Mouse (Mus musculus) cerebellum, adult 2 months (tissue): Measurements from ENCODE around the gene Hoxa13. TPM values are rescaled to one million over a fixed set of nuclear protein-coding genes. Genes with fewer than 3 reads are reported as not detected.
A peak's percentile ranks its signal among the peaks of the same experiment; 100 is the strongest.

ENCODE experiments used
- DNase-seq, 2 experiments: peaks; one replicate each; pipeline ENCODE4 v3.0.0; 2021
- H3K27ac ChIP-seq: fragments of 200-500 bp; 2 replicates; pipeline ENCODE4 v1.5.1; 2012; ENCODE audit warnings: low read length, control low read depth, inconsistent platforms; ENCODE audit not compliant: insufficient read depth
- H3K27me3 ChIP-seq: fragments of 200-500 bp; 2 replicates; pipeline ENCODE4 v1.6.1; 2012; ENCODE audit warnings: inconsistent platforms, mild to moderate bottlenecking, low read length, moderate library complexity; ENCODE audit not compliant: control insufficient read depth, insufficient read depth
- H3K4me1 ChIP-seq: fragments of 200-500 bp; 2 replicates; pipeline ENCODE4 v1.6.1; 2011; ENCODE audit warnings: low read length; ENCODE audit not compliant: control insufficient read depth, insufficient read depth
- H3K4me3 ChIP-seq: fragments of 200-500 bp; replicated peaks from 2 replicates; pipeline ENCODE3; 2011; ENCODE audit warnings: mild to moderate bottlenecking, low read depth, low read length, control low read depth; ENCODE audit not compliant: insufficient read depth
- CTCF ChIP-seq: fragments of 200-500 bp; IDR thresholded peaks from 2 replicates; pipeline ENCODE4 v1.5.1; 2011; ENCODE audit warnings: low read depth, mild to moderate bottlenecking, control low read depth, low read length, moderate library complexity, borderline replicate concordance; ENCODE audit not compliant: insufficient read depth
- POLR2A ChIP-seq: fragments of 200-500 bp; IDR thresholded peaks from 2 replicates; pipeline ENCODE4 v1.6.1; 2011; ENCODE audit warnings: low read length, control low read depth, borderline replicate concordance; ENCODE audit not compliant: insufficient read depth
- WGBS: fragments of 180-500 bp; shearing (Covaris S2); methylation state at CpG from one replicate; pipeline ENCODE4 v1.1.7; 2018; 5-methylcytosine and 5-hydroxymethylcytosine counted together
- polyA plus RNA-seq: library from polyadenylated mRNA; depleted of rRNA; stranded (reverse); fragments of >200 nt; gene quantifications from 2 replicates; pipeline ENCODE4 v1.2.3, GENCODE M21; 2012

Hoxa13 gene
- polyA plus RNA-seq, 1 experiment, result not detected

DNA sequence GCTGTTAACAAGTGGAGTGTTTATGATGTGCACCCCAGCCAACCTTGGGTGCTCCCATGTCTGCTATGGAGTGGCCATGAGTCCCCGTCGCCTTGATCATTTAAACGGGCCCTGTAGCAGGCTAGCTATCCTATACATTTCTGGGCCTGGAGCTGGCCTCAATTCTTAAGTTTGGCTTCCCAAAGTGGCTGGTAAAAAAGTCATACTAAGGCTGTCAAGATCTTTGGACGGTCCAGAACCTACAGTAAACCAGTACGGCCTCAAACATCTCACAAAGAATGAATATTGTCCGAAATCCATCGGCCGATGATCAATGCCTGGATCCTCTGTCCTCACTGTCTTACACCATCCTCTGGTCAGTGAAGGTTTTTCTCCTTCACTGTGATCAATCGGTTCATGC lies 25.4 kb downstream of the Hoxa13 start:
- Histone ChIP-seq H3K27ac (no peak overlapping the region), H3K4me3 (no peak overlapping the region), H3K4me1 (no peaks in the 10 kb centered on the region), H3K27me3 (peaks cover 19% of the 10 kb centered on the region; the same call in 1 of the 2 replicates)
- TF ChIP-seq POLR2A (no peak), CTCF (no peak)
- peak in 1 of 2 experiments; percentile 1 for DNase-seq
- 26% methylated on average over 9 of the region's 9 CpGs for WGBS

DNA sequence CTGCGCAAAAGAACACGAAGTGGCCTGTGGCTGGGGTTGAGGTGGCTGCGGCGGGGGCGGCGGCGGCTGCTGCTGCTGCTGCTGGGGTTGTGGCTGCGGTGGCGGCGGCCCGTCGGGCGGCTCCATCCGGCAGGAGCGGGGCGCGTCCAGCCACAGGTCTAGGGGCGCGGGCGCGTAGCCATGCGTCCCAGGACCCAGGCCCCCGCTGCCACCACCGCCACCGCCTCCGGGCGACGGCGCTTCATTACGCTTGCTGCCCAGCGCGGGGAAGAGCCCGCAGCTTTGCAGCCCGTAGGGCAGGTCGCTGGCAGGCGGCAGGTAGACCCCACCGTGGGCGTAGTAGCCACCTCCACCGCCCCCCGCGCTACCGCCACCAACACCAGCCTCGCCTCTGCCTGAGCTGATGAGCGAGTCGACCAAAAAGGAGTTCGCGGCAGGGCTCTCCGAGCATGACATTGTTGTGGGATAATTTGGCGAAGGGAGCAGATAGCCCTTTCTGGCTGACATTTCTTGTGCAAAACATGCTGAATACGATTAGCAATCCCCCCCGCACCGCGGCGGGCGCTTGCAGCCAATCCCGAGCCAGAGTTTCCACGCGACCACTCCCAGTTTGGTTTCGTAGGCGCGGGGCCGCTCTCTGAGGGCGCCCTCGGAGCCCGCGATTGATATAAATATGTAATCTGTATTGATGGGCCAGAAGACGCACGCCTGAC lies 26.1 kb downstream of the Hoxa13 start:
- no peak for TF ChIP-seq CTCF
- no peak for TF ChIP-seq POLR2A
- WGBS, result 3% methylated on average over 64 of the region's 68 CpGs
- peak in 1 of 2 experiments; percentile 4 for DNase-seq
- no peaks in the 10 kb centered on the region for H3K4me1 ChIP-seq
- H3K4me3 ChIP-seq, result no peak overlapping the region
- peaks cover 15% of the 10 kb centered on the region; the same call in 1 of the 2 replicates for H3K27me3 ChIP-seq
- no peak overlapping the region for H3K27ac ChIP-seq

DNA sequence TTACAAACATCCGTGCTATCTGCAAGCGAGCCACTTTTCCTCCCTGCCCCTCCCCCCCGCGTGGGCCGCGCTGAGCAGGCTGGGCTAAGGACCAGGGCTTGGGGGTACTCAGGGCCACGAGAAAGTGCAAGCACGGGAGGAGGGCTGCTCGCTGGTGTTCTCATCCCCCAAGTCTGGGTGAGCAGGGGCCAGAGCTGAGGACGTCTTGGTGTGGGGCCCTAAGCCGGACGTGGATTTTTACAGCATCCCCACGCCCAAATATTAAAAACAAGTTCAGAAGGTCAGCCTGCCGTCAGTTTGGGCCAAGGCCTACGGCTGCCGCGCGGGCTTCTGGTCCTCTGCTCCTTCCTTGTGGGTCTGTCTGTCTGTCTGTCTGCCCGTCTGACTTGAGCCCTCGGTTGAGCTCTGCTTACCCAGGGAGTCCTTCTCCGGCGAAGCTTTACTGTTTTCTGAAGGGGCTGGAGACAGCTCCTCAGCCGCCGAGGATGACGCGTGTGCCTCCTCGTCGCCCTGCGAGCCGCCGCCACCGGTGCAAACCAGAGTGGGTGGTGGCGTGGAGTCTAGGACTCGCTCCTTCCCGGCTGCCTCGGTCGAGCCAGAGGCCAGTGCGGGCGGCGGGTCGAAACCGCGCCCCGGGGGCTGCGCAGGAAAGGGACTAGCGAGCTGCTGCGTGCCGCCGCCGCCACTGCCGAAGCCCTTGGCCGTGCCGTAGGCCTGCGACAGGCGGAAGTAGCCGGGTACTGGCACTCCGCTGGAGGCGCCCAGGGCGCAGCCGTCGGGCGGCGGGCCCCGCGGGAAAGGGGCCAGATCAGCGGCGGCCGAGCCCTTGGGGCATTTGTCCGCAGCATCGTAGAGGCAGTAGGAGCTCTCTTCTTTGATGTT lies 26.9 kb downstream of the Hoxa13 start:
- no peak for TF ChIP-seq POLR2A
- TF ChIP-seq CTCF, result no peak
- no peak overlapping the region for H3K27ac ChIP-seq
- WGBS, result 1% methylated on average over 70 of the region's 70 CpGs
- peak in 1 of 2 experiments; percentile 6 for DNase-seq
- H3K27me3 ChIP-seq, result peaks cover 15% of the 10 kb centered on the region; the same call in 1 of the 2 replicates
- no peak overlapping the region for H3K4me3 ChIP-seq
- H3K4me1 ChIP-seq, result no peaks in the 10 kb centered on the region

GRCm38 (mm10) chr6:52232984-52233545 lies 27.6 kb downstream of the Hoxa13 start:
- H3K4me1 ChIP-seq, result no peaks in the 10 kb centered on the region
- H3K27me3 ChIP-seq, result peaks cover 13% of the 10 kb centered on the region; the same call in 1 of the 2 replicates
- 2% methylated on average over 23 of the region's 23 CpGs for WGBS
- TF ChIP-seq POLR2A, result no peak
- TF ChIP-seq CTCF, result no peak
- no peak overlapping the region for H3K27ac ChIP-seq
- no peak overlapping the region for H3K4me3 ChIP-seq
- DNase-seq, result peak in 1 of 2 experiments; percentile 7

DNA sequence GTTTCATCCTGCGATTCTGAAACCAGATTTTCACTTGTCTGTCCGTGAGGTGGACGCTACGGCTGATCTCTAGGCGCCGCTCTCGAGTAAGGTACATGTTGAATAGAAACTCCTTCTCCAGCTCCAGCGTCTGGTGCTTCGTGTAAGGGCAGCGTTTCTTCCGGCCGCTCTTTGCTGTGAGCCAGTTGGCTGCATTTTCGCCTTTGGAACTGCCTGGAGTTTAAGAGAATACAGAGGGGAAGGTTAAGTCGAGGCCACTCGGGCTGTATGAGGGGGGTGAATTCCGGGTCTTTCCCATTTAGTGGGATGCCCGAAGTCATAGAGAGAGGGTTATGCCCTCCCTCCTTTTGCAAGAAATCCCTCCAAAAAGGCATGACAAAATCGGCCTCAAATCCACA lies 28.1 kb downstream of the Hoxa13 start:
- no peak for TF ChIP-seq POLR2A
- H3K27ac ChIP-seq, result no peak overlapping the region
- H3K27me3 ChIP-seq, result peaks cover 15% of the 10 kb centered on the region; the same call in 1 of the 2 replicates
- H3K4me1 ChIP-seq, result no peaks in the 10 kb centered on the region
- DNase-seq, result no peak
- under 1% methylated on average over 18 of the region's 18 CpGs for WGBS
- no peak overlapping the region for H3K4me3 ChIP-seq

GRCm38 (mm10) chr6:52231885-52232567 lies 28.7 kb downstream of the Hoxa13 start:
- Histone ChIP-seq H3K27me3 (peaks cover 14% of the 10 kb centered on the region; the same call in 1 of the 2 replicates), H3K4me3 (no peak overlapping the region), H3K4me1 (no peaks in the 10 kb centered on the region), H3K27ac (no peak overlapping the region)
- DNase-seq, result no peak
- TF ChIP-seq POLR2A (no peak), CTCF (no peak)
- WGBS, result 2% methylated on average over 18 of the region's 18 CpGs

DNA sequence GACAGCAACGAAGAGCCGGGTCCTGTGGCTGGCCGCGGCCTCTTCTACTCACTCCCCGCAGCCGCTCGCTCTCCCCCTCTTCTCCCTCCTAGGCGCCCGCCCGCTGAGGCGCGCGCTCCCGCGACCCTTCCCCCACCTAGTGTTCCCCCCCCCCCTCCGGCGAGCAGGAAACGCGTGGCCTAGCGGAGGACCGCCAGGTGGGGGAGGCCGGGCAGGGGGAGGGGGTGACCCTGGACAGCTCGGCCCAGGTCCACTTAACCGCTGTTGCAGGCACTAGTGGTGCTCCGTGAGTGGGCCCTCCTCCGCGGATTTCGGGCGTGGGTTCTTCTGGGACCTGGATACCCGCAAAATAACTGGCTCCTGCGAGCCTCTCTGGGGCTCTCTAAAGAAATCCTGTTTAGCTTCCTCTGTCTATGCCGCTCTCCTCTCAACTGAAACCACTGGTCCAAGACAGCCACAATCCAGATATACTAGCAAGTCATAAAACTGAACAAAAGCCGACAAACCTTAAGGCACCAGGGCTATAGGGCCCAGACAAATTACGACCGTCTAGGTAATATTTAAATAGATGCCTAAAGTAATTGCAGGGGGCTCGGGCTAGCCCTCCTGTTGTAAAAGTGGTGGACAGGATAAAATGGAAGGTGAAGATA lies 30.0 kb downstream of the Hoxa13 start, which contains the start of gene Hoxa9:
TSS of gene Hoxa9 (minus strand) at position 574 of the 650 bp plus-strand sequence.
- WGBS, result 3% methylated on average over 32 of the region's 36 CpGs
- H3K4me3 ChIP-seq, result no peak within 1 kb of the TSS
- peaks cover 14% of the 10 kb centered on the region; the same call in 1 of the 2 replicates for H3K27me3 ChIP-seq
- TF ChIP-seq POLR2A (no peak), CTCF (no peak)
- no peaks in the 10 kb centered on the region for H3K4me1 ChIP-seq
- H3K27ac ChIP-seq, result no peak within 1 kb of the TSS
- no peak for DNase-seq
